Mouse (Mus musculus) liver, embryonic 12.5 days (tissue): ENCODE data around the gene Cldn19. TPM values are rescaled to one million over a fixed set of nuclear protein-coding genes. Genes with fewer than 3 reads are reported as not detected.
"Not testable (repeated sequence)": the region's sequence is repeated elsewhere in the genome, so short reads cannot be mapped to it uniquely, and the experiment has no call there.

Experiments used
- ATAC-seq: fragments of 200-750 bp; cut with Nextera tagmentation; 2 replicates; pipeline ENCODE4 v1.8.0; 2017; ENCODE audit warnings: moderate number of reproducible peaks, mild to moderate bottlenecking, moderate library complexity
- H3K27ac ChIP-seq: fragments of 300-500 bp; sonication (generic); 2 replicates; pipeline ENCODE4 v1.5.1; 2016; ENCODE audit warnings: mild to moderate bottlenecking
- H3K27me3 ChIP-seq: fragments of 300-500 bp; sonication (generic); replicated peaks from 2 replicates; pipeline ENCODE4 v1.6.1; 2016; ENCODE audit warnings: mild to moderate bottlenecking, moderate library complexity
- H3K36me3 ChIP-seq: fragments of 300-500 bp; sonication (generic); 2 replicates; pipeline ENCODE4 v1.6.1; 2016; ENCODE audit warnings: mild to moderate bottlenecking, moderate library complexity
- H3K4me1 ChIP-seq: fragments of 300-500 bp; sonication (generic); 2 replicates; pipeline ENCODE4 v1.6.1; 2016
- H3K4me2 ChIP-seq: fragments of 300-500 bp; sonication (generic); 2 replicates; pipeline ENCODE4 v1.6.1; 2016; ENCODE audit warnings: mild to moderate bottlenecking, moderate library complexity
- H3K4me3 ChIP-seq: fragments of 300-500 bp; sonication (generic); 2 replicates; pipeline ENCODE4 v1.5.1; 2016; ENCODE audit warnings: mild to moderate bottlenecking, moderate library complexity
- H3K9ac ChIP-seq: fragments of 300-500 bp; sonication (generic); 2 replicates; pipeline ENCODE4 v1.6.1; 2016; ENCODE audit warnings: mild to moderate bottlenecking, moderate library complexity
- H3K9me3 ChIP-seq: fragments of 300-500 bp; sonication (generic); replicated peaks from 2 replicates; pipeline ENCODE4 v1.6.1; 2016; ENCODE audit warnings: mild to moderate bottlenecking, moderate library complexity
- WGBS: fragments of 180-500 bp; shearing (Covaris S2); methylation state at CpG from one replicate; pipeline ENCODE4 v1.1.7; 2016; ENCODE audit not compliant: insufficient replicate concordance; 5-methylcytosine and 5-hydroxymethylcytosine counted together
- polyA plus RNA-seq: library from polyadenylated mRNA; unstranded; fragments of >200 nt; fragmentation: Nextera tagmentation; extraction: Ambion mirVana; gene quantifications from 2 replicates; pipeline ENCODE4 v1.2.1, GENCODE M21; 2016

Gene Cldn19
- polyA plus RNA-seq, 1 experiment from 2014 or later, result not detected

GRCm38 (mm10) chr4:119257083-119257482 is 1.9 kb downstream of the Cldn19 start:
- no peaks in the 10 kb centered on the region for H3K9me3 ChIP-seq
- 0 out of 2 replicates have a peak, but pooled peaks cover 7% of the 10 kb centered on the region for H3K4me1 ChIP-seq
- H3K36me3 ChIP-seq, result no peaks in the 10 kb centered on the region
- H3K4me2 ChIP-seq, result no peak overlapping the region
- no peak for ATAC-seq
- no peak overlapping the region for H3K9ac ChIP-seq
- H3K4me3 ChIP-seq, result no peak overlapping the region
- WGBS, result 66% methylated on average over 6 of the region's 6 CpGs
- no peak overlapping the region for H3K27ac ChIP-seq
- peaks cover 6% of the 10 kb centered on the region; the same call in 1 of the 2 replicates for H3K27me3 ChIP-seq

DNA sequence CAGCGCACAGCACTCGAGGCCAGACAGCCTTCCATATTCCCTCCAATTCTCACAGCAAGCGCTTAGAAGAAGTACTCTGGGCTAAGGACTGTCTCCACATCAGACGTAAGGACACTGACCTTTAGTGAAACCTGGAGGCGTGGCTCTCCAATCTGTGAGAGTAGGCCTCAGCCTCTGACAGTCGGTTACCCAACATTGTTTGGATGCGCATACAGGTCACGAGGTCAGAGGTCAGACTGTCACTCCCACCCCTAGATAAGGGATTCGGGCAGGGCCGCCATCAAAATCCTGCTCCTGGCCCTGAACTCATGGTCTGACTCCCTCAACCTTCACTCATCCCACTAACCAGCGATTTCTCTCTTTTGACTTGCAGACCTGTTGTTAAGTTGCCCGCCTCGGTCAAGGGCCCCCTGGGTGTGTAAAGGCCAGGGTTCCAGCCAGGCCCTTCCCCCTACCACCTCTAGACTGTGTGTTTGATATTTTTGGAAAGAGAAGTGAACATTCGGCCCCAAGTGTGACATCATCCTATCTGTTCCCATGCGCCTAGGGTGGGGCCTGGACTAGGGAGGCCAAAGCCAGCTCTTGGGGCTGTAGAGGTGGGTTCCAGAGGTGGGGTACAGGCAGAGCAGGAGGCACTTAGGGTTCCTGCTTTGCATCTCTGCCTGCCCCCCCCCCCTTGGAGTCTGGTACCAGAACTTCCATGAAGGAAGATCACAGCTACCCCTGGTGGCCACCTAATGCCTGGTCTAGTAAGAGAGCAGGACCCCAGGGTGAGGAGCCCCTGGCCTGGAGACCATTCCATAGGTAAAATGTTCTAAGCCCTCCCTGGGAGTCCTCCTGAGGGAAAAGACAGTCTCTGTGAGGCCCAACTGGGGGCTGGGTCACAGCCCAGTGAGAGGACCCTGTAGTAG is 4.4 kb downstream of the Cldn19 start:
- Histone ChIP-seq H3K36me3 (no peaks in the 10 kb centered on the region), H3K4me1 (0 out of 2 replicates have a peak, but pooled peaks cover 5% of the 10 kb centered on the region), H3K9ac (no peak overlapping the region), H3K4me3 (no peak overlapping the region), H3K27ac (no peak overlapping the region), H3K27me3 (peaks cover 6% of the 10 kb centered on the region; the same call in 1 of the 2 replicates), H3K9me3 (no peaks in the 10 kb centered on the region), H3K4me2 (no peak overlapping the region)
- WGBS, result 60% methylated on average over 15 of the region's 15 CpGs
- peak; percentile 57 for ATAC-seq

DNA sequence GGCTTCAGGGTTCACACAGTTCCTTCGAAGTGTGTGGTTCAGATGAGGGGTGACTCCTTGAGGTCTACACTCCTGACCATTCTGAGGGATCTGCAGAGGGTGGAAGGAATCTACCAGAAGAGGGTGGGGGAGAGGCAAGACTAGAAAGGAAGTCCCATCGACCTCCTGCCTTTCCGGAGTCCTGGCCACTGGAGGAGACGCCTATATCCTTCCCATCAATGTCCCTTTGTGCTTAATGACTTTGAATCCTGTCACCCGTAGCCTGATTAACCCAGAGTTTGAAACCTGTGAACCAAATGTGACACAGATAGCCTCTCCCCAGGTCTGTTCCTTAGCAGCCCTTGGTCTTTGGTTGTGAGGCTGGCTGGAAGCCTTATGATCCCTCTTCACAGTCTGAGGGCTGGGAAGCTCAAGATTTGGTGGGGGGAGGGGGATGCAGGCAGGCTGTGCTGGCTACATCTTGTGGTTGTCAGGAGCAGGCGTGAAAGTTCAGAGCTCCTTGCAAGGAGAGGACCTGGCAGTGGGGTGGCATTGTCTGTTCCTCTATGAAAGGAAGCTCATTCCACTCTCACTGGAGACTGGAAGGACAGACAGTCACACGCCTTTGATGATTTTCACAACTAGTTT is 6.0 kb downstream of the Cldn19 start:
- no peaks in the 10 kb centered on the region for H3K27me3 ChIP-seq
- H3K9ac ChIP-seq, result no peak overlapping the region
- no peak overlapping the region for H3K4me2 ChIP-seq
- no peak overlapping the region for H3K4me3 ChIP-seq
- H3K4me1 ChIP-seq, result 0 out of 2 replicates have a peak, but pooled peaks cover 5% of the 10 kb centered on the region
- H3K9me3 ChIP-seq, result no peaks in the 10 kb centered on the region
- 22% methylated on average over 7 of the region's 7 CpGs for WGBS
- ATAC-seq, result no peak
- H3K27ac ChIP-seq, result no peak overlapping the region
- H3K36me3 ChIP-seq, result no peaks in the 10 kb centered on the region

DNA sequence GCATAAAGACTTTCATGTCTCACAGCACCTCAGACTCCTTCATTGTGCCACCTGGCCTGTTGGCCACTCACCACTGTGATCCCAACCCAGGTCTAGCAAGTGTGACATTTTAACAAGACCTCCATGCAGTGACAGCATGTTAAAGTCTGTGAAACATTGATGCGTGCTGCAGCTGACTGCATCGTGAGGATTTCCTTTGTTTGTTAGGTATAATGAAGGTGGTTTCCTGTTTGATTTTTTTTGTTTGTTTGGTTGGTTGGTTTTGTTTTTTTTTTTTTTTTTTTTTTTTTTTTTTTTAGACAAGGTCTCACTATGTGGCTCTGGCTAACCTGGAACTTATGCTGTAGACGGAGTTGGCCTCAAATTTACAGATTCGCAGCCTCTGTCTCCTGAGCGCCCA is 7.3 kb downstream of the Cldn19 start:
- Histone ChIP-seq H3K4me2 (no peak overlapping the region), H3K4me1 (0 out of 2 replicates have a peak, but pooled peaks cover 5% of the 10 kb centered on the region), H3K9me3 (no peaks in the 10 kb centered on the region), H3K36me3 (no peaks in the 10 kb centered on the region), H3K27ac (no peak overlapping the region), H3K4me3 (no peak overlapping the region), H3K9ac (no peak overlapping the region), H3K27me3 (no peaks in the 10 kb centered on the region)
- WGBS, result 78% methylated on average over 5 of the region's 5 CpGs
- no peak for ATAC-seq

DNA sequence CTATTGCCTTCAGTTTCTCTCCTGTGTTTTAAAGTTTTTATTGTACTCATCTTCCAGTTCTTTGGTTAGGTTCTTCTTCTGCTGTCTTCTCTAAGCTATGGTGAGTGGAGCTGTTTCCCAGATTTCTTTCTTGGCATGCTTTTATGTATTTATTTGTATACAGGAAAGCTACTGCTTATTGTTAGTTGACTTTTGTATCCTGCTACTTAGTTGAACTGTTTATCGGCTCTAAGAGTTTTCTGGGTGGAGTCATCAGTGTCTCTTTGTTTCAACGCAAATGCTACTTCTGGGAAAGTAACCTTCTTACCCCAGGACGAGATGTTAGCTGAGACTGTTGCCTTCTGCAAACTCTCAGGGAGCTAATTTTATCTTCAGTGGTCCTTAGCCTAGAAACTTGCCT is 8.2 kb downstream of the Cldn19 start:
- Histone ChIP-seq H3K9ac (no peak overlapping the region), H3K27ac (no peak overlapping the region), H3K36me3 (no peaks in the 10 kb centered on the region; the same call in 1 of the 2 replicates), H3K27me3 (no peaks in the 10 kb centered on the region), H3K9me3 (no peaks in the 10 kb centered on the region), H3K4me2 (no peak overlapping the region), H3K4me3 (no peak overlapping the region), H3K4me1 (0 out of 2 replicates have a peak, but pooled peaks cover 5% of the 10 kb centered on the region)
- no peak for ATAC-seq
- WGBS, result 68% methylated on average over 3 of the region's 3 CpGs

- H3K36me3 ChIP-seq, result peaks cover 23% of the 10 kb centered on the region
- no peak overlapping the region for H3K4me3 ChIP-seq
- no peak overlapping the region for H3K4me2 ChIP-seq
- ATAC-seq, result no peak
- peaks cover 9% of the 10 kb centered on the region for H3K4me1 ChIP-seq
- H3K9me3 ChIP-seq, result no peaks in the 10 kb centered on the region
- no peaks in the 10 kb centered on the region for H3K27me3 ChIP-seq
- no peak overlapping the region for H3K27ac ChIP-seq
- WGBS, result 53% methylated on average over 13 of the region's 13 CpGs
- no peak overlapping the region for H3K9ac ChIP-seq
These were observed 11.4 kb downstream of the Cldn19 start for GRCm38 (mm10) chr4:119266606-119267005.

GRCm38 (mm10) chr4:119274627-119275026 is 19.4 kb downstream of the Cldn19 start:
- H3K9me3 ChIP-seq, result no peaks in the 10 kb centered on the region
- H3K9ac ChIP-seq, result no peak overlapping the region
- H3K4me3 ChIP-seq, result no peak overlapping the region
- H3K27ac ChIP-seq, result peak overlapping the region; percentile 13; the same call in 1 of the 2 replicates
- H3K36me3 ChIP-seq, result peaks cover 96% of the 10 kb centered on the region
- WGBS, result 80% methylated on average over 1 of the region's 1 CpGs
- no peak for ATAC-seq
- H3K27me3 ChIP-seq, result no peaks in the 10 kb centered on the region
- peaks cover 27% of the 10 kb centered on the region for H3K4me1 ChIP-seq
- H3K4me2 ChIP-seq, result no peak overlapping the region

DNA sequence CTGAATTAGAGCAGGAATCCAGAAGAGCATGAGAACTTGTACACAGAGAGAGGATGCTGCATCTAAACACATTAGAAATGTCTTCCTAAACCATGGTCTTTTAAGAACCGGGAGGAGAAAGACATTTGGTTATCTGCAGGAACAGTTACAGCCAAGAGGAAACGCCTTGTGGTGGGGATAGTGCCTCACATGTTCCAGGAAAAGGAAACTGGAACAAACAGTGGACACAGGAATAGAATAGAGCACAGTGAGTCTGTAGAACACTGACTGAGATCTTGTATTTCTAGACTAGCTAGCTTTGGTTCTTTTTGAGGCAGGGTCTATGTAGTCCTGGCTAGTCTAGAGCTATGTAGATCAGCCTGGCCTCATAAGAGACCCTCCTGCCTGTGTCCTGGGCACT is 20.0 kb downstream of the Cldn19 start:
- peaks cover 27% of the 10 kb centered on the region for H3K4me1 ChIP-seq
- ATAC-seq, result peak; percentile 36
- H3K36me3 ChIP-seq, result peaks cover 96% of the 10 kb centered on the region
- WGBS, result 13% methylated on average over 2 of the region's 2 CpGs
- no peak overlapping the region for H3K4me2 ChIP-seq
- no peak overlapping the region for H3K4me3 ChIP-seq
- H3K9me3 ChIP-seq, result no peaks in the 10 kb centered on the region
- H3K9ac ChIP-seq, result no peak overlapping the region
- peak overlapping the region; percentile 37 for H3K27ac ChIP-seq
- no peaks in the 10 kb centered on the region for H3K27me3 ChIP-seq

DNA sequence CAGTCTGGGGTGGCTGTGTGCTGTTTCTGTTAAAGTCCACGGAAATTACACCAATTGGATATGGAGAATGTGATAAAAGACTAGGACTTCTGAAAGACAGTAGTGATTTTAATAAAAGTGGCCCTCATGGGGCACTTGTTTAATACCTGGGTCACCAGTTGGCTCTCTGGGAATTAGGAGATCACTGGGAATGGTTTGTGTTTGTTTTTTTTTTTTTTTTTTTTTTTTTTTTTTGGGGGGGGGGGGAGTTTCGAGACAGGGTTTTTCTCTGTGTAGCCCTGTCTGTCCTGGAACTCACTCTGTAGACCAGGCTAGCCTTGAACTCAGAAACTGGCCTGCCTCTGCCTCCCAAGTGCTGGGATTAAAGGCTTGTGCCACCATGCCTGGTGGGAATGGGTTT is 20.5 kb downstream of the Cldn19 start:
- Histone ChIP-seq H3K4me1 (peaks cover 26% of the 10 kb centered on the region), H3K27me3 (no peaks in the 10 kb centered on the region), H3K4me3 (no peak overlapping the region), H3K27ac (peak overlapping the region; percentile 37), H3K9me3 (no peaks in the 10 kb centered on the region), H3K36me3 (peaks cover 95% of the 10 kb centered on the region), H3K9ac (no peak overlapping the region), H3K4me2 (no peak overlapping the region)
- 65% methylated on average over 2 of the region's 2 CpGs for WGBS
- no peak for ATAC-seq

- H3K4me2 ChIP-seq, H3K9ac ChIP-seq, H3K27me3 ChIP-seq, ATAC-seq, H3K9me3 ChIP-seq, H3K27ac ChIP-seq, H3K4me3 ChIP-seq: not testable (repeated sequence)
- WGBS, result 76% methylated on average over 15 of the region's 15 CpGs
- Histone ChIP-seq H3K4me1 (peaks cover 13% of the 10 kb centered on the region; the same call in 1 of the 2 replicates), H3K36me3 (peaks cover 95% of the 10 kb centered on the region)
These were observed 23.6 kb downstream of the Cldn19 start for GRCm38 (mm10) chr4:119278784-119279183.

GRCm38 (mm10) chr4:119284861-119285260 is 29.6 kb downstream of the Cldn19 start:
- WGBS, result 60% methylated on average over 1 of the region's 1 CpGs
- no peak for ATAC-seq
- peaks cover 93% of the 10 kb centered on the region for H3K36me3 ChIP-seq

DNA sequence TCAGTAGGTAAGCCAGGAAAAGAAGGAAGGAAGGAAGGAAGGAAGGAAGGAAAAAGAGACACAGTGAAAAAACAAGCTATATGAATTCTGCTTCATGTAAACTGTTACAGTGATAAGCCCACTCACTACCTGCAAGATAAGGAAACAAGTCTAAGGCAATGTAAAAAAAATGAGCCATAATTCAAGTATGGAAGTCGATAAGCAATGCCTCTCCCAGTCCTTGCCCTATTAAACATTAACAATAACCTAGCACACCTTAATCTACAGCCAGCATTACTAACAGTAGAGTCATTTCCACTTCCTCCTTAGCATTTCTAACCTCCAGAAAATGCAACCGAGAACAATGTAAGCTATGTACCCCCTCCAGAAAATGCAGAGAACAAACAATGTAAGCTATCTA is 30.1 kb downstream of the Cldn19 start:
- H3K4me3 ChIP-seq, result no peak overlapping the region
- peaks cover 49% of the 10 kb centered on the region for H3K4me1 ChIP-seq
- peaks cover 93% of the 10 kb centered on the region for H3K36me3 ChIP-seq
- H3K9me3 ChIP-seq, result no peaks in the 10 kb centered on the region
- peak; percentile 61; the same call in 1 of the 2 replicates for ATAC-seq
- H3K27ac ChIP-seq, result peak overlapping the region; percentile 58
- WGBS, result 32% methylated on average over 2 of the region's 2 CpGs
- H3K27me3 ChIP-seq, result no peaks in the 10 kb centered on the region
- no peak overlapping the region for H3K9ac ChIP-seq
- H3K4me2 ChIP-seq, result peak overlapping the region; percentile 41

More at GRCm38 (mm10) chr4:119284861-119285260, 29.6 kb downstream of the Cldn19 start:
- no peak overlapping the region for H3K4me2 ChIP-seq
- no peaks in the 10 kb centered on the region for H3K9me3 ChIP-seq
- peaks cover 46% of the 10 kb centered on the region for H3K4me1 ChIP-seq
- peak overlapping the region; percentile 38; the same call in 1 of the 2 replicates for H3K27ac ChIP-seq
- H3K27me3 ChIP-seq, result no peaks in the 10 kb centered on the region
- H3K4me3 ChIP-seq, result no peak overlapping the region
- no peak overlapping the region for H3K9ac ChIP-seq
